Mouse (Mus musculus) cerebellum, postnatal 36 days (tissue): ENCODE measurements around the gene Zfp746.
"Not testable (repeated sequence)": the region's sequence is repeated elsewhere in the genome, so short reads cannot be mapped to it uniquely, and the experiment has no call there.

Experiments used
- DNase-seq, 2 experiments: peaks; one replicate each; pipeline ENCODE4 v3.0.0; 2021 to 2022; ENCODE audit warnings: mixed read lengths in 2 of 2

Gene Zfp746

DNA sequence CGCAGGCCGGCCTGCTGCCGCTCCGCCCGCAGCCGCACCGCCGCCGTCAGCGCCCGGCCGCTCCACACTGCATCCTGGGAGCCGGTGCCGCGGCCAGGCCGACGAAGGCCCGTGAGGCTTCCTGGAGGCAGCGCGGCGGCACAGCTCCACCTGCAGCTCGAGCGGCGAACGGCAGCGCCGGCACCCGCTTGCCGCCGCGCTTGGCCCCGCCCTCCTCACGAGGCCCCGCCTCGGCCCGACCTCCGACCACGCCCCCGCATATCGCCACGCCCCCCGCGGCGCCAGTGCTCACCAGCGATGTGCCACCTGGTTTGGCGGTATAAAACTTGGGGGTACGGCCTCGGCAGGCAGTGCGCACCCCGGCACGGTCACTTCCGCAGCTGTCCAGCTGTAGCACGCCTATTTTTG is at the start of gene Zfp746:
TSS of gene Zfp746 (minus strand) at position 123 of the 408 bp plus-strand sequence.
- DNase-seq, result peak; percentile 94 to 97

GRCm38 (mm10) chr6:48121092-48121491 is 34.7 kb upstream of the Zfp746 start:
- not testable (repeated sequence) for DNase-seq

GRCm38 (mm10) chr6:48116036-48116435 is 29.6 kb upstream of the Zfp746 start:
- DNase-seq, result no peak

DNA sequence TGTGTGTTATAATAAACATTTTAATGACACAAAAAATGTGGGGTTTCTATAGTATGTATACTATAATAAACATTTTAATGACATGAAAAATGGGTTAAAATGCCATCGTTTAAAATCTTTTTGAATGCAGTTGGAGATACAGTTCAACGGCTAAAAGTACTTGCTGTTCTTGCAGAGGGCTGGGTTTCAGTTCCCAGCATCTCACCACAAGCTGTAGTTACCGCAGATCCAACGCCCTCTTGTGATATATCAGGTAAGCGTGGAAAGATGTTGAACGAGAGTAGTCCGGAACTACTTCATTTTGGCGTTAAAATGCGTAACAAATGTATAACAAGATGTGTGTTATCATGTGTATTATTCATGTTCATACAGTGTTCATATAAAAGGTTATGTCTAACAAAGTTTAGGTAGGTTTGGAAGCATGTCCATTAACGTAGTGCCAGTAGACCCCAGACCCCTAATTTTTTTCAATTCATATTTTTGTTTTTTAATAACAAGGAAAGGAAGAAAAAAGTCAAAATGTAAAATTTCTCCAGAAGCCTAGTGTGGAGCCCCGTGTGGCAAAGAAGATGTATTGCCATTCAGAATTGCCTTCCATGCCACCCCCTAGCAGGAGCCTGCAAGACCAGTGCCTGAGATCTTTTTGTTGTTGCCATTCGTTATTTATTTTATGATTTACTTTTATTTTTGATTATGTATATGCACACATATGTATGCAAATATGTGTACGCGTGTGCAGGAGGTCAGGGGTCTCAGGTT is 743 bp upstream of the Zfp746 start:
- DNase-seq, result no peak

DNA sequence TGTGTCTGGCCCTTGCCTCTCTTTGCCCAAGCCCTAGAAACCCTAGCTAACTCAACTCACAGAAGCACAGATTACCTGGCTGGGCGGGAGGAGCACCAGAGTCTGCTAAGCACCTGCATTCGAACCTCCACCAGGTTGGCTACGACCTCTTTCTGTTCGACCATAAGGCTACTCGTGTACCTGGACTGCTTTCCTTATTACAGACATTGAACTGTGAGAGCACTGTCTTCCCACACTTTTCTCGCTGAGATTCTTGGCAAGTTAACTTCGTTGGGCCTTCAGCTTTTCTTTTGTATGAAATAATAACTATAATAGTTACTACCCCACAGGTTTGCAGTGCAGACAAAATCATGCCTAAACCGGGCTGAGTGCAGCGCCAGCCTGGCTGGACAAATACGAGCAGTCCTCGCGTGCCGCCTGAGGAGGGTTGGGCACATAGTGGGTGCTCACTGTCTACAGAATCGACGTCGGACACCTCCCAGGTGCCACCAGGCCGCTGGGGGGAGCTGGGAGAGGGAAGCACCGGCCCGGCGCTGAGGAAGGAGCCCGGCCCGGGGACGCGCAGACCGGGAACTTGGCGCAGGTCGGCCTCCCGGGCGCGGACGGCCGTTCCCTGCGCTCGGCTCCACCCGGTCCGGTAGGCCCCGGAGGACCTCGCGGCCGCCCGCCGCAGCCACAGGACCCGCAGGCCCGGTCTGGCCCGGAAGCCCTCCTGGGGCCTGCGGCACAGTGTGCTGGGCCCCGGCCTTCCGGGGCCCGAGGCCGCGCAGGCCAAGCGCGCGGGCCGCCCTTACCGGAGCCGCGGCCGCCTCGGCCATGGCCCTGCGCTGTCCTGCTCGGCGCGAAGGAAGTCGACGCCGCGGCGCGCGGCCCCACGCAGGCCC is 630 bp downstream of the Zfp746 start:
- DNase-seq, result peak; percentile 71 to 74

DNA sequence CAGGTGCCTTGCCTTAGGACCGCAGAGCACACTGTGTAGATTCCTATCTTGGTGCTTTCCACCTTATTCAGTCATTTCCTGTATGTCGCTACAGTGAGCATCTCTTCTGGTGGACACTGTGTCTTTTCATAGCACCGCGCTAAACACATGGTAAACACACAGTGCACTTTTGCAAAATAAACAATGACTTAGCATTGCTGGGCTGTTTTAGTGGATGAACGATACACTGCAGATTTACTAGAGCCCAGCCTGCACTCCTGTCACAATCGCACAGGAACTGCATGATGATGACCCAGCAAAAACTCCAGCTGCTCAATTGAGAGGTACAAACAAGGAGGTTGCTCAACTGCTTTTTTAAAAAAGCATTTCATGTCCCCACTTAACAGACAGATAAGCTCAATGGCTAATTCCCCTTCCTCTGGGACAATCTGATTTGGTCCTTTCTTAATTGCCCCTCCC is 2.6 kb downstream of the Zfp746 start:
- no peak for DNase-seq

DNA sequence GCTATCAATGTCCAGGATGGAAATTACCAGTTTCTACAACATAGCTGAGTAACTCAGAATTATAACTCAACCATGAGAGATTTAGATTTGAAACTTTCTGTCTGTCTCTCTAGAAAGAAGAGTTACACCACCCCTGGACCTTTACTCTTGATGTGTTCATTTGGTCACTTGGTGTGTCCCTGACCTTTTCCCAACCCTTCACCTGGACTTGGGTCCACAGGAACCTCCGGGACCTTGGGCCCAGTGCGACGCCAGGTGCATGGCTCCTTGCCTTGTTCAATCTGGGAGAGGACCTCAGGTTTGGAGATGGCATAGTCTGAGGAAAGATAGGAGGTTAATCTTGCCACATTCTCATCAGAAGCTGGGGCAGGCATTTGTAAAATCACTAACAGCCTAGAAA is 4.4 kb downstream of the Zfp746 start:
- no peak for DNase-seq

DNA sequence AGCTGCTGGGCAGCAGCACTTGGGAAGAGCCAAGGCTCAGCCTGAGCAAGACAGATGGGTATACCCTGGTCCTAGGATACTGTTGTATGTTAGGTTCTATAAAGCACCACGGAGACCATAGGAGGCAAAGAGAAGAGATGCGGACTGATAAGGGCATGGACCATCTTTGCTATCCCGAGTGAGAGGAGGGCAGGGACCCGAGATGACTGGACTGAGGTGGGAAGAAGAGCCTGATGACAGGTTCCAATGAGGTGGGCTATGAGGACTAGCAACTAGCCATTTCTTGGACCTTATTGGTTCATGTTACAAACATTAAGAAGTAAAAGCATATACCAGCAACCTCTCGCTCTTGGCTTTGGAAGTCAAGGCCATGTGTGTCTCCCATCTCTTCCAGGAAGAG is 5.4 kb downstream of the Zfp746 start:
- DNase-seq, result no peak

- no peak for DNase-seq
These were observed 13.1 kb downstream of the Zfp746 start for GRCm38 (mm10) chr6:48073316-48073715.

DNA sequence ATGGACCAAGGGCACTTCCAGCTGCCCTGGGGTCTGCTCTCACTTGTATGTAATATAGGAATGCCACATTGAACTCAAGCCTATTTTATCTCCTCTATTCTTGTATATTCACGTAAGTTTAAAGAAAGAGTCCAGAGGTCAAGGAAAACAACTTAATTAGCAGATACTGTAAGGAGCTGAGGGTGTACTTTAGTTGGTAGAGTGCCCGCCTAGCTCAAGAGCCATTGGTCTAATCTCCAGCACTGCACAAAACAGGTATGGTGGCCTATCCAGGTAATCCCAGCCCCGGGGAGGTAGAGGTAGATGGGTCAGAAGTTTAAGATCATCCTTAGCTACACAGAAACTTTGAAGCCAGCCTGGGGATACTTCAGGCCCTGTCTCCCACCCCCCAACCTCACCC is 18.9 kb downstream of the Zfp746 start:
- no peak for DNase-seq

GRCm38 (mm10) chr6:48065587-48066075 is 20.8 kb downstream of the Zfp746 start:
- DNase-seq, result no peak

GRCm38 (mm10) chr6:48064451-48064850 is 21.9 kb downstream of the Zfp746 start:
- DNase-seq, result peak in 1 of 2 experiments; percentile 29

DNA sequence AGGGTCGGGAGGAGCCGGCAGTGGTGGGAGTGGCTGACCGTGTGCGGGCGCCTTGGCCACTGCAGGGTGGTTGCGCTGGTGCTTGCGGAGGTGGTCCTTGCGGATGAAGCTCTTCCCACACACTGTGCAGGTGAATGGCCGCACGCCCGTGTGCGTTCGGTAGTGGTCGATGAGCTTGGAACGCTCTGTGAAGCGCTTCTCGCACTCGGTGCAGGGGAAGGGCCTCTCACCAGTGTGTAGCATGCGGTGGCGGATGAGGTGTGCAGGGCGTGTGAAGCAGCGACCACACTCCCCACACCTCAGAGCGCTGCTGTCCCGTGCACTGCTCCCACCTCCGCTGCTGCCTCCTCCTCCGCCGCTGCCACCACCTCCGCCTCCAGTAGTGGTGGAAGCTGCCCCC is 22.5 kb downstream of the Zfp746 start:
- DNase-seq, result no peak

- no peak for DNase-seq
These were observed 25.5 kb downstream of the Zfp746 start for GRCm38 (mm10) chr6:48060895-48061294.

DNA sequence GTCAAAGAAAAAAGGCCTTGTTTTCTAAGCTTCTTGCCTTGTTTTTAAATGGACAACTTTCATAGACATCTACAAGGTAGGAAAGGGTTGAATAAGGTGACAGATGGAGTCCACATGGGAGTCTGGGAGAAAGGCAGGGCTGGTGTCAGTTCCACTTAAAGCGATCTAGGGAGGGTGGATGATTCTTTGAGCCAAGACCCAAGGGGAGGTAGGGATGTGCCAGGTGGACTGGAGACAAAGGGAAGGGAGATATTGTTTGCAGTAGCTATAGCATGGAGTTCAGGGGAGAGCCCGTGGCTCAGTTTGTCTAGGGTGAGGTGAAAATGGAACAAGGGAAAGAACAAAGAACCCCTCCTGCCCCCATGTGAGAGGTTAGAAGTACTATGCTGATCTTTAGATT is 26.0 kb downstream of the Zfp746 start:
- DNase-seq, result peak; percentile 74 to 78

DNA sequence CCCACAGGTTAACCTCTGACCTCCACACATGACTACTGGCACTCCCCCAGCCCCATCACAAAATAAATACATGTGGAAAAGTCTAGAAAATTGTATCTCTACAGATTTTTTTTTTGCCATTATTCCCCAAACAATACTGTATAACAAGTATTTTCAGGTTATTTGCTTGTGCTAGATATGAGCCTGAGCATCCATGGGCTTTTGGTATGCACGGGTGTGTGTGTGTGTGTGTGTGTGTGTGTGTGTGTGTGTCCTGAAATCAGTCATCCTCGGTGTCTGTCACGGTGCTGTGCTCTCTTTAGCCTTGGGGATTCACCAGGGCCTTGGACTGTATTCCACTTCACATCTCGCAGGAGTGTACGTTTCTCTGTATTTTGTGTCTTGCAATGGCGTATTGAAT is 34.3 kb downstream of the Zfp746 start:
- no peak for DNase-seq

DNA sequence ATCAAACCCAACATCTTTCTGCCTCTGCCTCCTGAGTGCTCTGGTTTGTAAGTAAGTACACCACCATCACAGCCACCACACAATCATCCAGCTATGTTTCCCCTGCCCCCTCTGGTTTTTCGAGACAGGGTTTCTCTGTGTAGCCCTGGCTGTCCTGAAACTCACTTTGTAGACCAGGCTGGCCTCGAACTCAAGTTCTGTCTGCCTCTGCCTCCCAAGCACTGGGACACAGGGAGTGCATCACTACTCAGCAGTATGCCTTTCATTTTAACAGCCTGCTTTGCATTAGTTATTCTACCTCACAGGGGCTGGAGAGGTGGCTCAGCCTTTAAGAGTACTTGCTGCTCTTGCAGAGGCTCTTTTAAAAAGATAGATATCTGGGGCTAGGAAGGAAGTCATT is 34.7 kb downstream of the Zfp746 start:
- DNase-seq, result no peak

GRCm38 (mm10) chr6:48049273-48050065 is 36.9 kb downstream of the Zfp746 start:
- DNase-seq, result no peak

- peak; percentile 78 to 84 for DNase-seq
These were observed 37.7 kb downstream of the Zfp746 start, which contains the start of gene Zfp777 for GRCm38 (mm10) chr6:48048426-48049272. Gene Zfp777, minus strand, starts transcription at chr6:48048911.

GRCm38 (mm10) chr6:48047450-48048351 is 38.7 kb downstream of the Zfp746 start:
- DNase-seq, result peak; percentile 51 to 53

DNA sequence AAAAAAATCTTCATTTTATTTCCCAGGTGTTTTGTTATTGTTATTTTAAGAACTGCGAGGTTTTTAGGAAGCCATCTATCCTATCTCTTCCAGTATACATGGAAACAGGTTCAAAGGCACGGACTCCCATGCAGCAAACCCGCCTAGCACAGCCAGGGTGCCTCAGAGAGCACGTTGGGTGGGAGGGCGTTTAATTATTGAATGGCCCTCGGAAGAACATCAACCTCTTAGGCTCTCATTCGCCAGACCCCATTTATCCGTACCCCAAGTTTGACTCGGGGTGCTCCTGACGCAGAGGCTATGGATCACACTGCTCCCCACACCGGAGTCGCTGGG is 39.3 kb downstream of the Zfp746 start:
- DNase-seq, result peak in 1 of 2 experiments; percentile 25
